ENCODE assay signal across 8 mouse cellular contexts in the genomic region with DNA sequence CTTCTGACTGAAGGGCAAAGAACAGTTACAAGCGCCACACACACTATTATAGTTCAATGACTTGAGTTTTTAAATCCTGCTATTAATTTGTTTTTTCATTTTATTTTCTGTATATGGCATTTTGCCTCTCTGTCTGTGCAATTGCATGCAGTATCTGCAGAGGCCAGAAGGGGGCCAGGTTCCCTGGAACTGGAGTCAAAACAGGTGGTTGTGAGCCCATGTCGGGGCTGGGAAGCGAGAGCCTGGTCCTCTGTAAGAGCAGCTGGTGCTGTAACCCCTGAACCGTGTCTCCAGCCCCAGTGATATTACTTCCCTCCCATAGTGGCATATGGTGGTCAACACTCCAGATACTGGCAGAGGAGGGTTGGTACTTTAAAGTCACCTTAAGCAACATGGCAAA. TPM values are rescaled to one million over a fixed set of nuclear protein-coding genes. Genes with fewer than 3 reads are reported as not detected.
DNase-seq lines count a peak whose midpoint lies in the region; ATAC-seq and TF ChIP-seq lines count a peak whose summit lies in the region.

No protein-coding gene starts in this region.

- H3K4me2 ChIP-seq in intestine, embryonic 16.5 days (ENCODE audit: low read depth, low read length): no peak overlapping the region
- H3K4me2 ChIP-seq in liver, embryonic 15.5 days: 0 out of 2 replicates have a peak overlapping the region, but pooled peaks have one; percentile 24

- H3K4me3 ChIP-seq in intestine, embryonic 16.5 days (ENCODE audit: low read length): no peak overlapping the region
- no peak overlapping the region for H3K4me3 ChIP-seq in liver, embryonic 15.5 days (replicated peaks)
- H3K4me3 ChIP-seq in small intestine, adult 2 months (ENCODE audit: low read depth, low read length): no peak overlapping the region

- H3K9me3 ChIP-seq in intestine, embryonic 16.5 days (ENCODE audit: control insufficient read depth, low read length): 0 out of 2 replicates have a peak, but pooled peaks cover 5% of the 10 kb centered on the region
- H3K9me3 ChIP-seq in liver, embryonic 15.5 days (replicated peaks): no peaks in the 10 kb centered on the region

- peak; percentile 58; the same call in 1 of the 2 replicates for TF ChIP-seq CTCF in small intestine, adult 2 months (IDR thresholded peaks at IDR 0.05; ENCODE audit: extremely low read depth, insufficient read length, insufficient replicate concordance, low read depth, low read length)

- peak; percentile 62 for ATAC-seq in intestine, embryonic 16.5 days
- no peak for ATAC-seq in liver, embryonic 15.5 days (ENCODE audit: insufficient read depth)

- H3K4me1 ChIP-seq in intestine, embryonic 16.5 days (ENCODE audit: control insufficient read depth, insufficient read depth, low read length): peaks cover 2% of the 10 kb centered on the region; the same call in 1 of the 2 replicates
- peaks cover 46% of the 10 kb centered on the region for H3K4me1 ChIP-seq in liver, embryonic 15.5 days (replicated peaks)
- H3K4me1 ChIP-seq in small intestine, adult 2 months (ENCODE audit: control insufficient read depth, insufficient read depth, insufficient read length, low read length): peaks cover 16% of the 10 kb centered on the region

- H3K9ac ChIP-seq in intestine, embryonic 16.5 days (ENCODE audit: low read depth, low read length): no peak overlapping the region
- no peak overlapping the region for H3K9ac ChIP-seq in liver, embryonic 15.5 days

- no peaks in the 10 kb centered on the region for H3K36me3 ChIP-seq in intestine, embryonic 16.5 days (ENCODE audit: control insufficient read depth, insufficient read depth, low read length)
- peaks cover 11% of the 10 kb centered on the region for H3K36me3 ChIP-seq in liver, embryonic 15.5 days (replicated peaks)
- no peaks in the 10 kb centered on the region for H3K36me3 ChIP-seq in small intestine, adult 2 months (ENCODE audit: control insufficient read depth, insufficient read depth, low read length)

- whole genome bisulfite sequencing in intestine, embryonic 16.5 days: 23% methylated on average over 4 of the region's 4 CpGs
- WGBS in liver, embryonic 15.5 days (ENCODE audit: insufficient replicate concordance): 17% methylated on average over 4 of the region's 4 CpGs
- WGBS in small intestine, adult 2 months: 18% methylated on average over 4 of the region's 4 CpGs

- TF ChIP-seq POLR2A in small intestine, adult 2 months (IDR thresholded peaks at IDR 0.05; ENCODE audit: low read depth, low read length): no peak

- no peaks in the 10 kb centered on the region for H3K27me3 ChIP-seq in intestine, embryonic 16.5 days (replicated peaks; ENCODE audit: control insufficient read depth, insufficient read depth, low read length)
- H3K27me3 ChIP-seq in liver, embryonic 15.5 days: 0 out of 2 replicates have a peak, but pooled peaks cover 4% of the 10 kb centered on the region
- no peaks in the 10 kb centered on the region for H3K27me3 ChIP-seq in small intestine, adult 2 months (ENCODE audit: control insufficient read depth, insufficient read depth, low read length)

- peak; percentile 62 to 88 for DNase-seq in adrenal gland, adult (ENCODE audit: inconsistent age in 2 of 2, low spot score in 1 of 2)
- DNase-seq in adrenal gland, adult 8-10 months: no peak
- peak; percentile 61 to 74 for DNase-seq in right cerebral cortex, postnatal 10 days (ENCODE audit: low spot score in 2 of 2)
- no peak for DNase-seq in right cerebral cortex, adult 18-20 months
- peak; percentile 80 for DNase-seq in embryo, embryonic 11 days

- H3K27ac ChIP-seq in intestine, embryonic 16.5 days (ENCODE audit: low read length): no peak overlapping the region
- H3K27ac ChIP-seq in liver, embryonic 15.5 days (replicated peaks): 0 out of 2 replicates have a peak overlapping the region, but pooled peaks have one; percentile 58
- no peak overlapping the region for H3K27ac ChIP-seq in small intestine, adult 2 months (ENCODE audit: insufficient read depth, low read depth, low read length)

RNA-seq across cellular contexts. Expression of gene Gna15, which starts 5.5 kb away (rescaled TPM):
- 1 to 10 TPM in 3 of 4 experiments, under 1 TPM in 1; 0.70 to 2.2 (median 1.6) TPM for total RNA-seq in adrenal gland, adult 8-10 months (2022)
- polyA plus RNA-seq in intestine, embryonic 16.5 days (2015; fragmentation: Nextera tagmentation; extraction: Ambion mirVana): 1.1 and 1.5 TPM in 2 replicates
- 4.3 and 5.6 TPM in 2 replicates for polyA plus RNA-seq in liver, embryonic 15.5 days (2015; fragmentation: Nextera tagmentation; extraction: Ambion mirVana)
- polyA plus RNA-seq in small intestine, adult 2 months (2012; rRNA removed): 1.5 and 3.0 TPM in 2 replicates

RNA-seq across cellular contexts. Expression of gene S1pr4, which starts 18.6 kb away (rescaled TPM):
- 1 to 10 TPM in 2 of 4 experiments, under 1 TPM in 2; 0.56 to 1.7 (median 0.92) TPM for total RNA-seq in adrenal gland, adult 8-10 months (2022)
- 0.86 and 0.99 TPM in 2 replicates for polyA plus RNA-seq in intestine, embryonic 16.5 days (2015; fragmentation: Nextera tagmentation; extraction: Ambion mirVana)
- polyA plus RNA-seq in liver, embryonic 15.5 days (2015; fragmentation: Nextera tagmentation; extraction: Ambion mirVana): 4.1 and 5.4 TPM in 2 replicates
- polyA plus RNA-seq in small intestine, adult 2 months (2012; rRNA removed): 4.0 and 5.6 TPM in 2 replicates

RNA-seq across cellular contexts. Expression of gene Ncln, which starts 22.4 kb away (rescaled TPM):
- 100 to 1,000 TPM; 115 to 136 (median 123) TPM for total RNA-seq in adrenal gland, adult 8-10 months (2022)
- polyA plus RNA-seq in intestine, embryonic 16.5 days (2015; fragmentation: Nextera tagmentation; extraction: Ambion mirVana): 126 and 137 TPM in 2 replicates
- polyA plus RNA-seq in liver, embryonic 15.5 days (2015; fragmentation: Nextera tagmentation; extraction: Ambion mirVana): 43.7 and 52.0 TPM in 2 replicates
- 196 and 354 TPM in 2 replicates for polyA plus RNA-seq in small intestine, adult 2 months (2012; rRNA removed)

RNA-seq across cellular contexts. Expression of gene Gna11, which starts 26.4 kb away (rescaled TPM):
- total RNA-seq in adrenal gland, adult 8-10 months (2022): 100 to 1,000 TPM in 2 of 4 experiments, 10 to 100 TPM in 2; 90.2 to 105 (median 98.1) TPM
- polyA plus RNA-seq in intestine, embryonic 16.5 days (2015; fragmentation: Nextera tagmentation; extraction: Ambion mirVana): 296 and 339 TPM in 2 replicates
- polyA plus RNA-seq in liver, embryonic 15.5 days (2015; fragmentation: Nextera tagmentation; extraction: Ambion mirVana): 20.3 and 24.6 TPM in 2 replicates
- polyA plus RNA-seq in small intestine, adult 2 months (2012; rRNA removed): 318 and 828 TPM in 2 replicates

RNA-seq across cellular contexts. Expression of gene Celf5, which starts 36.0 kb away (rescaled TPM):
- total RNA-seq in adrenal gland, adult 8-10 months (2022): 1 to 10 TPM in 3 of 4 experiments, under 1 TPM in 1; 0.17 to 2.5 (median 1.7) TPM
- 1.4 and 1.5 TPM in 2 replicates for polyA plus RNA-seq in intestine, embryonic 16.5 days (2015; fragmentation: Nextera tagmentation; extraction: Ambion mirVana)
- 0.02 TPM in 1 of 2 replicates, not detected in the other for polyA plus RNA-seq in liver, embryonic 15.5 days (2015; fragmentation: Nextera tagmentation; extraction: Ambion mirVana)
- 1.1 and 3.3 TPM in 2 replicates for polyA plus RNA-seq in small intestine, adult 2 months (2012; rRNA removed)

Comparison
In these comparisons a context has a peak if more than half of its experiments do, and no peak if none do; other contexts are left out.
1. DNase-seq: peak in adrenal gland, adult (2 of 2), right cerebral cortex, postnatal 10 days (2 of 2) and embryo, embryonic 11 days (single experiment); none in adrenal gland, adult 8-10 months (single experiment) and right cerebral cortex, adult 18-20 months (single experiment).